Mouse (Mus musculus): ENCODE results near the gene Mgat4a. TPM values are rescaled to one million over a fixed set of nuclear protein-coding genes. Genes with fewer than 3 reads are reported as not detected.

Mgat4a gene
- polyA plus RNA-seq, 2 experiments from 2014 or later = 7.8 to 10.5 TPM

DNA sequence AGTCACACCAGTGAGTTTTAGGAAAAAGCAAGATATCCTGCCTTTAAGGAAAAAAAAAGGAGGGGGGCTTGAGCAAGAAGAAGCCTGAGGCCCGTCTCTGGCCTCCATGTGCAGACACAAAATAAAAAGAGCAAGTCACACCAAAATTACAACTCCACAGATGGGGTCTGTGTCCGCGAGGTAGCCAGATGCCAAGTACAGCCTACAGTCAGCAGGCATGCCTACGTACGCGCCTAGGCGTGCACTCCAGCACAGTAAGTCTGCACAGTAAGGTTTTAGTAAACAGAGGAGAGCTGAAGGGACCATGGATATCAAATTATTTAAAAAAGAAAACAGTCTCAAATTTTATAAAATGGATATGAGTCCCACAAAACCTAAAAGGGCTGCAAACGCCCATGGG, 89.5 kb downstream of the Mgat4a start:
- ATAC-seq = no peak

- ATAC-seq = no peak
Observed at GRCm38 (mm10) chr1:37448361-37449095, 92.3 kb downstream of the Mgat4a start.

GRCm38 (mm10) chr1:37442848-37443835, 97.7 kb downstream of the Mgat4a start:
- ATAC-seq = no peak

- no peak for ATAC-seq
Observed at GRCm38 (mm10) chr1:37436419-37436818, 104.4 kb downstream of the Mgat4a start.

GRCm38 (mm10) chr1:37430297-37430840, 110.4 kb downstream of the Mgat4a start:
- ATAC-seq = peak; percentile 10

DNA sequence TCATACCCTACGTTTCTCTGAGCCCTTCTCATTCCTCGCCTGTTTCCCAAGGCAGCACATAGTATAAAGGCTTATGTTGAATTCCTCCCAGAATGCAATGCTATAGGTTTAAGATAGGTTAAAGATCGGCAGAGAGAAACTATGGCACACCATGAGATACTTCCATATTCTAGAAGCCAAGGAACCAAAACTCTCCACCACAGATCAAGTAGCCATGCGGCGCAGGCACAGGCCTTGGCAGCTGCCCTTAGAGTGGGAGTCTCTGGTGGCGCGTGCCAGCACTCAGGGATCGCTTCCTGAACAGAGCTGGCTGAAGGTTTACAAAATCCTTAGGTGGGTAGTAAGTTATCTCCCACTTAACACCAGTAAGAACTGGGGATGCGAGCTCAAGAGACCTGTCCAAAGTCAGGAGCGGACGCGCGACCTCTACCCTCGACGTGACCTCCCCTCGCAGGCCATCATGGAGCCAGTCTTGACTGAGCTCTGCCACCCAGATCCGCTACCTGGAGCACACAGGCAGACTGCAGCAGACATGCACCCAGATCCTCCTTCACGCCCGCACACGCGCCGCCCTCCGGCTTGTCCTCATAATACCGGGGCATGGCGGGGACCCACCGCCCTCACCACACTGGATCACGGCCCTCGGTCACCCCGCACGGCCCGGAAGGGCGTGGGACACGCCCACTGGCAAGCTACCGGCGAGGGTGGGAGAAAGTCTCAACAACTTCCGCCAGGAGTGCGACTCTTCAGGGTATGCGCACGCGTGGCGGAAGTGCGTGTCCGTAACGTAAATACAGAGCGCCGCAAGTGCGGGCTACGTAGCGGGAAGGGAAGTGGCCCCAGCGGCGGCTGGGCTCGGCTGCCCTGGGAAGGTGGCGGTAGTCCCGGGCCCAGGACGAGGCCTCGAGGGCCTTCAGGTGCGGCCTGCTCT, 111.2 kb downstream of the Mgat4a start, which contains the start of the genes Coa5 and Unc50:
Coa5 (minus strand) TSS at position 738 of the 931 bp plus-strand sequence.
Unc50 (plus strand) TSS at position 774 of the 931 bp plus-strand sequence.
- peak; percentile 91 for ATAC-seq

DNA sequence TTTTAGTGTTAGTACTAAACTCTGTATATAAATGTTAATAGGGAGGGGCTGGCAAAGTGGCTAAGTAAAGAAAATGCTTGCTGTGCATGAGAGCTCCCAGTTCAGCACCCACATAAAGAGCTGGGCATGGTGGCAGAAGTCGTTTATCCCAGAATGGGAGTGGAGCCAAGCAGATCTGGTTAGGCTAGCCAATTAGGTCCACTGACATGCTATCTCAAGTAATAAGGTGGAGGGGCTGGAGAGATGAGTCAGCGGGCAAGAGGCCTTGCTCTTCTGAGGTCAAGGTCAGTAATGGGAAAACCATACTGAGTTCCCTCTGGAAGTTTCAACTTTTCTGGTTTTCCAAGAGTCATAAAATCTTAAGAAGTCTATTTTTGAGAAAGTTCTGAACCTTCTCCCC, 111.9 kb downstream of the Mgat4a start:
- no peak for ATAC-seq

- no peak for ATAC-seq
Observed at GRCm38 (mm10) chr1:37427144-37427875, 113.5 kb downstream of the Mgat4a start.

DNA sequence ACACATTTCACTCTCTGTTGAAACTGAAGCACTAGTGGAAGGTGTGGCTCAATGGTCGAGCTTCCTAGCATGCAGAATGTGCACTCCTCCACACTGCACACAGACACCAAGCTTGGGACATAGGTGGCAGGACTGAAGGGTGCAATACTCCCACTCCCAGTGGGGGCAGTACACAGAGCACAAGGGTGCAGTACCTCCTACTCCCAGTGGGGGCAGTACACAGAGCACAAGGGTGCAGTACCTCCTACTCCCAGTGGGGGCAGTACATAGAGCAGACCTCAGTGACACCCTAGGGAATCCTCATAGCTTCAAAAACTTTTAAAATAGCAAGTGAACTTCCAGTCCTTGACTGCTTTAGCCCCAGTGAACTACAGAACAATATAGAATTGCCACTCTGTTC, 121.4 kb downstream of the Mgat4a start:
- peak; percentile 97 for ATAC-seq

- ATAC-seq = no peak
Observed at GRCm38 (mm10) chr1:37415394-37415793, 125.4 kb downstream of the Mgat4a start.

- no peak for ATAC-seq
Observed at GRCm38 (mm10) chr1:37409647-37410046, 131.2 kb downstream of the Mgat4a start.

GRCm38 (mm10) chr1:37408678-37409077, 132.1 kb downstream of the Mgat4a start:
- ATAC-seq = no peak

DNA sequence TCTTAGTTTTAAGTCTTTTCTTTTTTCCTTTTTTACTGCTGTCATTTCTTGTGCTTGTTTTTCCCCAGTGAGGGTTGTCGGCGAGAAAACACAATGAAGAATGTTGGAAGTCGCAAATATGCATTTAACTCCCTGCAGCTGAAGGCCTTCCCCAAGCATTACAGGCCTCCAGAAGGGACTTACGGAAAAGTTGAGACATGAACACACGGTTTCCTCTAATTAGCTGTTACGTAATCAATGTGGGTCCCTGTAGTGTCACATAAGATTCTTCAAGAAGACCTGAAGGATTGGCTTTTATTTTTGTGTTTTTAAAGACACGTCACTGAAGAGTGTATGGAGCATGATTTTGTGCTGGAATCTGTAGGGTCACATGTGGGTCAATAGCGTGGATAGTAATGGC, 132.8 kb downstream of the Mgat4a start:
- no peak for ATAC-seq

- ATAC-seq = no peak
Observed at GRCm38 (mm10) chr1:37407228-37407627, 133.6 kb downstream of the Mgat4a start.

DNA sequence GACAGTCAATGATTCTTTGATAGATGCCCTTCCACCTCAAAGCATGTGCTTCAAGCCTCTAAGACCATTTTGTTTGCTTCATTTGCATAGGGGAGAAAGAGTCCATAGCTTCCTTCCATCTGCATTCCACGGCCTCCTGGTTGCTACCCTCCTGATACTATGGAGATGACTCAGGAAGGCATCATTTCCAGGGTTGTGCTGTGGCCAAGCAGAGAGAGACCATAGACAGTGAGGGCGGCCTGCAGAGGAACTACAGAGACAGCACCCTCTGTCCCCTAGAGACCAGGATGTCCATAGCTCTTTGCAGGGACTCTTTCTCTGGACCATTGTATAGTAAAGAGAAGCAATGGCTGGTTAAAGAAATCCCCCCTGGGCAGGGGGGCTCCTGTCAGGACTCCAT, 135.7 kb downstream of the Mgat4a start:
- no peak for ATAC-seq

DNA sequence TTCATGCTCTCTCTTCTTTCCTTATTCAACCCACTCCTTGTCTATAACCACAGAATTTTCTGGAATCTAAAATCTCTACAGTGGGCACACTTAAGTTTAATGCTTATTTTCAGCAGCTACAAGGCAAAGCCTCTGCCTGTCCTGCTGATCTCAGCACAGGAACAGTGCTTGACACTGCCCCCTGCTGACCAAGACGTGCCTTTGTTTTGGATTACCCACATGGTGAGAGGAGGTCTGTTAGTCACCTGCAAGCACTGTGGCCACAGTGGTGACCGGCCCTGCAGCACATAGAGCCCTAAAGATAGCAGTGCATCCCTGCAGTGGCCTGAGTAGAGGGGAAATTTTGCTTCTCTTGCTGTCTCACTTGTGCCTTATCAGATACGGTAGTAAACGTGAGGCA, 139.1 kb downstream of the Mgat4a start:
- ATAC-seq = peak; percentile 23

DNA sequence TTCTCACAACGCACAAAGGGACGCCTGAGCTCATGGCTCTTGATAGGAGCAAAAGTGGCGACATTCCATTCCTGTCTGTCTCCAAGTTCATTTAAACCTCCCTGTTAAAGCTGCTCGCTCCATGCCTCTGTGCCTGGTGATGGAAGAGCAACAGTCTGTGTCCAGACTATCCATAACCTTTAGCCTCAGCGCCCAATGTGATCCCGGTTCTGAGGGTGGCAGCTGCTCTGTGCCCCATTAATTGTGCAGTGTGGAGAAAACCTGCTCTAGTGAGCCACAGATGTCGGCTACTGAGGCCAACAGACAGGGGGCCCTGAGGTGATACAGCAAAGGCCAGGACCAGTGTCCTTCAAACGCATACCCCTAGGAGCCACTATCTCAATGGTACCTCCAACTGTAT, 141.1 kb downstream of the Mgat4a start:
- ATAC-seq = no peak

DNA sequence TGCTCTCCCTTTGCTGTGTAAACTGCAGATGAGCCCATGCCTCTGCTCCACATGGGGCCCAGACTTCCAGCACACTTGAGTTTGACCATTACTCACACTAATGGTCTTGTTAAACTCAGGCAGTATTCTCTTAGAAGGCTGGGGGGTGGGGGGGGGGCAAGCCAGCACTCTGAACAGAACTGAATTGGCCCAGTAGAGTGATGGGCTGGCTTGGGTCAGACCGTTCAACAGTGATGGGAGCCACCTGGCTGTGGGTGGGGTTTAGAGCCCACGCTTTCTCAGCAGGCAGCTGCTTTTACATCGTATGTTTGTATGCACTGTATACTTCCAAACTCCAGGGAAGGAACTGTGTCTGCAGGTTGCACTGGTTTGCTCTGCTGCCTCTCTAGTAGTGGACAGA, 141.9 kb downstream of the Mgat4a start:
- no peak for ATAC-seq

- ATAC-seq = no peak
Observed at GRCm38 (mm10) chr1:37396481-37396880, 144.3 kb downstream of the Mgat4a start.

- ATAC-seq = no peak
Observed at GRCm38 (mm10) chr1:37393174-37393573, 147.6 kb downstream of the Mgat4a start.

Data from activated CD4-positive, CD25-positive, alpha-beta regulatory T cell, adult 4 months (primary cell).